Mouse (Mus musculus): ENCODE measurements around the gene 1700017D01Rik.
"Not testable (repeated sequence)": the region's sequence is repeated elsewhere in the genome, so short reads cannot be mapped to it uniquely, and the experiment has no call there.

1700017D01Rik gene

GRCm38 (mm10) chr19:11130776-11131175 lies at the start of gene 1700017D01Rik:
1700017D01Rik (minus strand) TSS chr19:11130876.
- DNase-seq (ENCODE audit: low read depth, low spot score): not testable (repeated sequence)

GRCm38 (mm10) chr19:11177464-11177863 lies 46.8 kb upstream of the 1700017D01Rik start:
- DNase-seq (ENCODE audit: low read depth, low spot score): no peak

- DNase-seq (ENCODE audit: low read depth, low spot score): peak; percentile 17
These were observed 34.5 kb upstream of the 1700017D01Rik start, which contains the start of gene 1700025F22Rik for GRCm38 (mm10) chr19:11165172-11165571. 1700025F22Rik (minus strand) TSS chr19:11165320.

DNA sequence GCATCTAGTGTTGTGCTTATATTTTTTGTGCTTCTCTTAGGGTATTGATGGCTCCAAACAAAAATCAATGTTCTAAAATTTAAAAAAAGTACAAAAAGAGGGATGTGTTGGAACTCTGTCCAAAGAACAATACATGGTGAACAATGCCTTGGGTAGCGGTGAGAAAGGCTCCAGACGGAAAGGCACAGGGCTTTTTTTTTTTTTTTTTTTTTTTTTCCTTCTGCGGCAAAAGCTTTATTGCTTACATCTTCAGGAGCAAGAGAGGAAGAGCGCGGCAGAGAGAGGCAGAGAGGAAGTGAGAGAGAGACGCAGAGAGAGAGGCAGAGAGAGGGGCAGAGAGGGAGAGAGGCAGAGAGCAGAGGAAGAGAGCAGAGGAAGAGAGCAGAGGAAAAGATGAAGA lies 27.2 kb upstream of the 1700017D01Rik start:
- not testable (repeated sequence) for DNase-seq (ENCODE audit: low read depth, low spot score)

- DNase-seq (ENCODE audit: low read depth, low spot score): no peak
These were observed 4.7 kb upstream of the 1700017D01Rik start for GRCm38 (mm10) chr19:11135336-11135735.

DNA sequence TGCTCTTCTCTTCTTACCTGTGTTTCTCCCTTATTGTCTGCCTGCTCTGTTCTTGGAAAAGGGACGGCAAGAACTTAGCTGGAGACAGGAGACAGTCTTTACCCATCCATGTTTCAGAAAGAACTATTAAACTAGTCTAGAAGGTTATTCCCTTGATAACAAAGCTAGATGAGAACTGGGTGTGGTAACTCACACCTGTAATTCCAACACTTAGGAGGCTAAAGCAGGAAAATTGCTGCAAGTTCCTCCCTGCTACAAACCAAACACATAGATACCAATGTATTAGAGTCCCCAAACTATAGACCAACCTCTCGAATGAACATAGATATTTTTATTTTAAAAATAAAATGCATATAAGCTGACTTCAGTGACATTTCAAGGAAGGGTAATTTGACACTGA lies 4.2 kb upstream of the 1700017D01Rik start:
- DNase-seq (ENCODE audit: low read depth, low spot score): no peak

DNA sequence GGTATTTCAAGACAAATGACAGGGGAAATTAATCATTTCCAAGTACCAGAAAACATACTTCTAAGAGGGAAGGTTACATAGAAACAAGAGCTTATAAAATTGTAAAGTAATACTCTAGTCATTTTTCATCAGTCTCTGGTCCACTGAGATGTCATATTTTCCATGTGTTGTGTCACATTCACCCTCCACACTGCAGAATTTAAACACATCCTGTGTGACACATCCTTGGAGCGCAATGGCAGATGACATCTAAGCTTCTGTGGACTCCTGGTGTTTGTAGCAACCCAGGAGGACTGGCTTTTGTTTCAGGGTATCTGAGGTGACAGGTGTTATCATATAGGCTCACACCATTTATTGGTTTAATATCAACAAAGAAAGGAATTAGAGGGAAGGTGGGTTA lies 974 bp downstream of the 1700017D01Rik start:
- peak; percentile 17 for DNase-seq (ENCODE audit: low read depth, low spot score)

DNA sequence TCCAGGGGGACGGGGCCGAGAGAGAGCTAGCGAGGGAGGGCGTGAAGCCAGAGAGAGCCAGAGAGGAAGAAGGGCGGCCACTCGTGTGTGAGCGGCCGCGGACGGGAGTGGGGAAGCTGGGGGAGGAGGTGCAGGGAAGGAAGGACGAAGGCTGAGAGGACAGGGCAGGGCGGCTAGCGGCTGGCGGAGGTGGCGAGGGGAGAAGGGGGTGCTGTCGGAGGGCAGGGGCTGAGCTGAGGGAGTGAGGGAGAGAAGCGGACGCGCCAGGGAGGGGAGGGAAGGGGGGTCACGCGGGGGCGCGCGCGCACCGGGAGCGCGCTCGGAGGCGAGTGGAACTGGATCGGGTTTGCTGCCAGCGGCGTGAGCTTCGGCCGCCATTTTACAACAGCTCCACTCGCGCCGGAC lies 9.7 kb downstream of the 1700017D01Rik start:
- peak; percentile 48 for DNase-seq (ENCODE audit: low read depth, low spot score)

DNA sequence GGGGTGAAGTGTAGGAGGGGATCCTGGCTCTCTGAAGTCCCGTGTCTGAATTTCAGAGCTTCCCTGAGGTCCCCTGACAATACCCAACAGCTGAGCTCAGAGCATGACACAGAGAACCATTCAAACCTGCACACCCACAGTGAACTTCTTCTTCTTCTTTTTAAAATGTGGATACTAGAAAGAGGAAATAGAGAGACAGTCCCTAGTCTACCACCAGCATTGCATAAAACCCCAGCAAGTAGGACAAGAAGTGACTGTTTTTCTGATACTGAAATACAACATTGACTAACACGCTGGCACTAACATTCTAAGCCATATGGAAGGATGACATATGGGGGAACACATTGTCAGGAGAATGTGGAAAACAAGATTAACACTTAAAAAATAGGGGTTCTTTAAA lies 11.3 kb downstream of the 1700017D01Rik start:
- no peak for DNase-seq (ENCODE audit: low read depth, low spot score)

- peak; percentile 38 for DNase-seq (ENCODE audit: low read depth, low spot score)
These were observed 22.9 kb downstream of the 1700017D01Rik start for GRCm38 (mm10) chr19:11107746-11108145.

- no peak for DNase-seq (ENCODE audit: low read depth, low spot score)
These were observed 28.8 kb downstream of the 1700017D01Rik start for GRCm38 (mm10) chr19:11101880-11102279.

DNA sequence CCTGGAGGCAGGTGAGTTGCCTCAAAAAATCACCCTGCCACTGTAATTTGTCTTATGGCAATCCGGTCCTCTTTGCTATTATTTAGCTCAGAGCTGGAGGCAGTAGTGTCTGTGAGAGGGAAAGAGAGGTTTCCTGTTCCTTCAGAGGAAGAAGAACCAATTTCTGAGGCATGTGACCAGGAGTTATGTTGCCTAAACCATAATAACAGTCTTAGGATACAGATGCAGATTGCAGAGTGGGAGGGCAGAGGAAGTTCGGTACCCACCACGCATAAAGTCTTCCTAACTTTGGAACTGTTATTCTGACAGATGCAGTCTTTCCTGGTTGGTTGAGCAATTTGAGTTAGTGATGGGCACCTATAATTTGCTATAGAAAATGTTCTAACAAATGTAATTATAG lies 32.3 kb downstream of the 1700017D01Rik start:
- no peak for DNase-seq (ENCODE audit: low read depth, low spot score)

- DNase-seq (ENCODE audit: low read depth, low spot score): peak; percentile 53
These were observed 38.5 kb downstream of the 1700017D01Rik start for GRCm38 (mm10) chr19:11092131-11092530.

GRCm38 (mm10) chr19:11080934-11081333 lies 49.7 kb downstream of the 1700017D01Rik start, which contains the start of gene Ms4a8a:
Ms4a8a (minus strand) TSS chr19:11081102.
- DNase-seq (ENCODE audit: low read depth, low spot score): no peak

- DNase-seq (ENCODE audit: low read depth, low spot score): no peak
These were observed 60.3 kb downstream of the 1700017D01Rik start for GRCm38 (mm10) chr19:11070364-11070763.

DNA sequence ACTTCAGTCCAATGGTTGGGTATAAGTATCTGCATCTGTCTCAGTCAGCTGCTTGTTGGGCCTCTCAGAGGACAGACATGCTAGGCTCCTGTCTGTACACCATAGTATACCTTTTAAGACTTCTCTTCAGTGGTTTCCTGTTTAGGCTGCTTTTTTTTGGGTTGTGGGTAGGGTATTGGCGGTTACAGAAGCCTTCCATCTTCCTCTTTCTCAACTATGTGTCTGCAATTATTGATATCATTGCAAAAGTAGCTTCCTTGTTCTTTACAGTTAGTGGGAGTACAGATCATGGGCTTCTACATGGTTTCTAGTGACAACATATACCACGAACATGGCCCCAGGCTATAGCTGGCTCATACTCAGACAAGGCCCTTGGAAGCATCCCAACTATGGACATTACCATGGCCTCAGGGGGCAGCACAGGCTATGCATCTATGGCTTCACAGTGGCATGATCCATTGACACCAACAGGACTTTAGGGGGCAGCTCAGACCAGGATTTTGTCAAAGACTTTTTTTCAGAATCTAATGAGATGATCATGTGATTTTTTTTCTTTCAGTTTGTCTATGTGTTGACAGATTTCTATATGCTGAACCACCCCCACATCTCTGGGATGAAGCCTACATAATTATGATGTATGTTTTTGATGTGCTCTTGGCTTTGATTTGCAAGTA lies 65.3 kb downstream of the 1700017D01Rik start:
- peak; percentile 70 for DNase-seq (ENCODE audit: low read depth, low spot score)

DNA sequence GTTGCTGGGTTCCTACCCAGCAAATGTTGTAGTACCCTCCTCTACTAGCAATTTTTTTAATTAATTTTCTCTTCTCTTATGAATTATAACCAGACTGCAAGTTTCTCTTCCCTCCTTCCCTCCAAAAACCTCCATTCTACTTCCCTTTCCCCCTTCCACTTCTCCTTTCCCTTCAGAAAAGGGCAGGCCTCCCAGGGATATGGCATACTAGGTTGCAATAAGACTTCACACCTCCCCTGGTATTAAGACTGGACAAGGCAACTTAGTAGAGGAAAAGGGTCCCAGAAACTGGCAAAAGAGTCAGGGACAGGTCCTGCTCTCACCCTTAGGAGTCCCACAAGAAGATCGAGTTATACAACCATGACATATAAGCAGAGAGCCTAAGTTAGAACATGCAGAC lies 69.8 kb downstream of the 1700017D01Rik start:
- no peak for DNase-seq (ENCODE audit: low read depth, low spot score)

DNA sequence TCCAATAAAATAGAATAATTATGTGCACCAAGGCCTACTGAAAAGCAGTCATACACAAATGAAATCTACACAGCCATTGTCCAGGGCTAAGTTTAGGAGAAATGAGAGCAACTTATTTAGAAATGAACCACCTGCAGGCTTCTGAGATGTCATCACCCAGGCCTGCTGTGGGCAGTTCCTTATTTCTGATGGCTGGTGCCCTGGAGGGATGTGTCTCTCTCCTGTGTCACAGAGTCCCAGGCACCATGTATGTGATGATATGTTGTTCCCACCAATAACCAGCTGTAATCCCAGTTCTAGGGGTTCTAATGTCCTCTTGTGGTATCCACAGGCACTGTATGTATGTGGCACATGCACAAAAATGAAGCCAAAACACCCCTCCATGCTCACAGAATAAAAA lies 70.7 kb downstream of the 1700017D01Rik start:
- no peak for DNase-seq (ENCODE audit: low read depth, low spot score)

DNA sequence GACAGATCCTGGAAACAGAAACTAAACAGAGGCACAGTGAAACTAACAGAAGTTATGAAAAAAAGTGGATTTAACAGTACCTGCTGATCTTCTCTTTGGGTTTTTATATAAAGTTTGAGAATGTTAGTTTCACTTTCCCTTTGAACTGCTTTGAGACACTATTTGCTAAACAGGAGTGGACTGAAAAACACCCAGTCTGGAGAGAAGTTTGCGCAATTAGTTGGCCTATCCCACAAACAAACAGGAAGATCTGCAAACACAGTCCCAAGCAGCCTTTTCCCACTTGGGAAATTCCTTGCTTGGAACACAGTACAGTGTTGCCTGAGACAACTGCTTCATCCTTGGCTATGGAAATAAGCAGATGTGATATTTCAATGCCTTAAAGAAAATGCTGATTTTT lies 75.0 kb downstream of the 1700017D01Rik start:
- DNase-seq (ENCODE audit: low read depth, low spot score): peak; percentile 65

DNA sequence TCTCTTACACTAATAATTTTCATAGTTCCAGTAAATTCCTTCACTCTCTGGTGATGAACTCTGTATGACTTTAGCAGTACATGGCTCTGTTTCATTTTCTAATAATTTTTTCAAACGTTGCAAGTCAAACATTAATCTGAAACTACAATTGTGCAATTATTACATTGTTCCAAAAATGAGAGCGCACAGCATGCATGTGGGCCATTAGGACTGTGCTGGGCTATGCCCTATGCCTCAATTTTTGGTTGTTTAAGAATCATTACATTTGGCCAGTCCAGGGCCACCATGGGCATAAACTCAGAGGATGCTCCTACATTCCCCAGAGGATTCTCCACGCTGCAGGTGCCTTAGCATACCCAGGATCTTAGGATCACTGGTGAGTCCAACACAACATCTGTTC lies 77.4 kb downstream of the 1700017D01Rik start:
- DNase-seq (ENCODE audit: low read depth, low spot score): no peak

DNA sequence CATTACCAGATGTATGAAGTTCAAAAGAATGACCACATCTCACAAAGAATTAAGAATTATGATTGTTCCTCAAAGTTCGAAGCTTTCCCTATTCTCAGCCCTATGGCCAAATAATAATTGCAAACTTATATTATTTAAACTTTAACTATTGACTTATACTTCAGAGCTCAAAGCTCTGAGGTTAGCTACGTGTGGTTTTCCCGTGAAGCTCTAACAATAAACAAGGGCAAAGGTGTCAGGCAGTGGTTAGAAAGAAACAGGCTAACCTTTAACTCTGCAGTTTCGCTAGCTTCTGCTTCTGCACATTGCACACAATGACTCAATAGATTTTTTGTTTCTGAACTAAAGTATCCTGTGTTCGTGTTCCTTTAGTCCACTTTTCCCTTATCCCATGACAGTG lies 77.8 kb downstream of the 1700017D01Rik start:
- DNase-seq (ENCODE audit: low read depth, low spot score): peak; percentile 78

DNA sequence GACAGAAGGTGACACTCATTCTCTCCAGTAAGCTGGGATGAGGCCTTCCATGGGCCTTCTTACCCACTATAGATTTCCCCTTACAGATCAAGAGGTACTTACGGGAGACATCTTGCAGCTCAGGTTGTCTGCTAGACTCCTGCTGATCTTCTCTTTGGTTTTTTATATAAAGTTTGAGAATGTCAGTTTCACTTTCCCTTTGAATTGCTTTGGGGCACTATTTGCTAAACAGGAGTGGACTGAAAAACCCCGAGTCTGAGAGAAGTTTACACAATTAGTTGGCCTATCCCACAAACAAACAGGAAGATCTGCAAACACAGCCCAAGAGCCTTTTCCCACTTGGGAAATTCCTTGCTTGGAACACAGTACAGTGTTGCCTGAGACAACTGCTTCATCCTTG lies 80.4 kb downstream of the 1700017D01Rik start:
- peak; percentile 76 for DNase-seq (ENCODE audit: low read depth, low spot score)

GRCm38 (mm10) chr19:11049426-11049825 lies 81.2 kb downstream of the 1700017D01Rik start:
- DNase-seq (ENCODE audit: low read depth, low spot score): peak; percentile 39

GRCm38 (mm10) chr19:11048503-11048902 lies 82.2 kb downstream of the 1700017D01Rik start:
- no peak for DNase-seq (ENCODE audit: low read depth, low spot score)
